Mouse (Mus musculus): ENCODE measurements around the gene Xpot. TPM values are rescaled to one million over a fixed set of nuclear protein-coding genes. Genes with fewer than 3 reads are reported as not detected.

The Xpot gene
- total RNA-seq, 2 experiments from 2014 or later: 75.3 to 75.5 TPM

DNA sequence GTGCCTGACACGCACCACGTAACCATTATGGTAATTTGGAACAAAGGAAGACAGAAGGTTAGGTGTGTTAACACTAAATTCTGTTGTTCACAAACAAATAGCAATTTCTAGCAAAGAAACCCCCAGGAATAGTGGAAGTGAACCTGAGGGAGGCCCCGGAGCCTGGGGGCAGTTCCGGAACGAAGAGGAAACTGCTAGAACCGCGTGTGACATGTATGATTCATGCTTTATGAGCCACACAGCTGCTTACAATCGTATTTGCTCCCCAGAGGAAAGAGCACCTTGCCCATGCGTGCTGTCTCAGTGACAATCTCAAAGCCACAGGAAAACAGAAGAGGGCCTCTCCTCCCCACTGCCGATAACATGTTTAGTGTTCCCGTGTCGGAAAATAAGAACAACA, 43.1 kb downstream of the Xpot start:
- DNase-seq: no peak
- intact Hi-C loops (cut with DNase I): no loop called here

DNA sequence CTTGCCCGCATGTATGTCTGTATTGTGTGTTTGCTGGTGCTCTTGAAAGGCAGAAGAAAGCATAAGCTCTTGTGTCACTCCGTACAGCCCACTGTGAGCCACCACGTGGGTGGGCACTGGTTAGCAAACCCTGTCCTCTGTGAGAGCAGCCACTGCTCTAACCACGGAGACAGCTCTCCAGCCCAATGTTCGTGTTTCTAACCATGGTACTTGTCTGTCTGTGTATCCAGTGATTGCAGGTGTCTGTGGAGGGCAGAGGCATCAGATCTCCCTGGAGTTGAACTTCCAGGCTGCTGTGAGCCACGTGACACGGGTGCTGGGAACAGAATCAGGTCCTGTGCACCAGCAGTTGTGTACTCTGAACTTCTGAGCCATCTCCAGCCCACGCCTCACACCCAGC, 43.8 kb downstream of the Xpot start:
- intact Hi-C loops (cut with DNase I): no loop called here
- no peak for DNase-seq

DNA sequence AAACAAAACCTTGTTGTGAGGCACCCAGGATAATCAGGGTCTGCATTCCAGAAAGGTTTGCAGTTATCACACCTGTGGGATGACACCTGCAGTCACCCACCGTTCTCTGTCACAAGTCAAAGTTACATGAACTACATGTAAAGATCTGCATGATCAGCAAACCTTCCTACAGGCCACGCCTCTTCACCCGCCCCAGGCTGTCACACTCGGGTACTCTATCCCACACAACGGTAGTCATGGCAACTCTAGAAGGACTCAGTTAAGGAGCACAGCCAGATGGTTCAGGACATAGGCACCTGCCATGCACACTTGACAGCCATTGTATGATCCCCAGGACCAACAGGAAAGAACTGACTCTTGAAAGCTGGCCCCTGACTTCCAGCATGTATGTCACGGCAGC, 44.7 kb downstream of the Xpot start:
- intact Hi-C loops (cut with DNase I): no loop called here
- DNase-seq: no peak

DNA sequence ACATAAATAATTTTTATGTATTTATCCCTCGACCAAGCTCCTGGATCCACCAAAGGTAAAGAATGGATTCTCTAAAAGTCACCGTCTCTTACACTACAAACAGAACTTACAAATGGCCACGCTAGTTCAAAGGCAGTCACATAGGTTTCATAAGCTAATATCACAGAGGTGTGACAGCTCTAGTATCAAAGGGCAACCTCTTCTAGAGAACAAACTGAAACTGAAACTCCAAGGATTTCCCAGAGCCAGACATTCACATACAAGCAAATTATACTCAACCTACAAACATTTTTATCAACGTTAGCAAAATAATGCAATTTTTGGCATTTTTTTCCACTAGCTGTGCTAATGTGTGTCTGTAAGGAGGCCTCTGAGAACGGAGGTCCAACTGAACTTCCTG, 45.8 kb downstream of the Xpot start:
- intact Hi-C loops (cut with DNase I): no loop called here
- no peak for DNase-seq

DNA sequence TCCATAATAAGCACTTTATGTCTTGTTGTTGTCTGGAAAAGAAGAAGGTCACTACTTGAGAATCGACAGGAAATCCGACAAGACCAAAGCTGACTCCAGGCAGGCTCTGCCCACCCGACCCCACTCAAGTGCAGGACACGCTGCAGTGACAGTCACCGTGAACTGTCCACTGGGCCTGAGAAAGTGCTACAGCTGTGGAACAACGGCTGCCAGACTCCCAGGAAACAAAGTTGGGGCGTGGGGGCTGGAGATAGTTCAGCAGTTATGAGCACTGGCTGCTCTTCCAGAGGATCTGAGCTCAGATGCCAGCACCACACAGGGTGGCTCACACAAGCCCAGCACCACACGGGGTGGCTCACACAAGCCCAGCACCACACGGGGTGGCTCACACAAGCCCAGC, 49.8 kb downstream of the Xpot start:
- DNase-seq: no peak
- intact Hi-C loops (cut with DNase I): no loop called here

DNA sequence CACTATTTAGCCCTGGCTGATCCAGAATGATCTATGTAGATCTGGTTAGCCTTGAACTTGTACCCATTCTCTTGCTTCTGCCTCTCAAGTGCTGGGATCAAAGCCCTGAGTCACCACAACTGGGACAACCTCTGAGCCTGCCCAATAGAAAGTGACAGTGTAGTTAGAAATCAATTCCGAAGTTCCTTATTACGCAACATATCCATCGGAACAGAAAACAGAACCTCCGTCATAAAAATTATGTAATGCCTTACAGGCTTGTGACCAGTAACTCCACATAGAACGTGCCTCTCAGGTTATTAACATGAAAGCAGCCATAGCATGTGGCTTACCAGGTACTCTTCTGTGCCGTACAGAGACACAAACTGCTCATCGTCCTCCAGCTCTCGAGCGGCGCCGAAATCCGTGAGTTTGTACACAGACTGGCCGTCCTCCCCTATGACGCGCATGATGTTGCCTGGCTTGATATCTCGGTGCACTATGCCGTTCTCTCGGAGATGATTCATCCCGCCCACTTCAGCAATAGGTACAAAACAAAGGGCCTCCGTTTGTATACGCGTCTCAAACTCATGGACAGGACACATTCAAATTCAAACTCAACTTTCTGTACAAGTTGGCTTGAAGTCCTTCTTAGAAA, 54.5 kb downstream of the Xpot start:
- intact Hi-C loops (cut with DNase I): no loop called here

DNA sequence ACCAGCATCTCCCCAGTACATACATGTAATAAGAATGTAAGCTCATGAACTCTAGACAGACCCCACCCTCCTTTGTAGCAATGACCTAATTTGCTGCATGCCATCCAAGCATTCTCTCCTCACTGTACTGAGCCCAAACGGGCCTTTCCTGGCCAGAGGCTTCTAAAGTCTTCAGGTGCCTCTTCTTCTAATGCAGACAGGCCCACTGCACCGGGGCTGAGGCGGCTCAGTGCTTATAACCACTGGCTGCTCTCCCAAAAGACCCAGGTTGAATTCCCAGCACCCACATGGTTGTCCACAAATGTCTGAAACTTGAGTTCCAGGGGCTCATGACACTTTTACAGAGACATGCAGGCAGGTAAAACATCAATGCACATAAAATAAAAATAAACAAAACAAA, 55.1 kb downstream of the Xpot start:
- DNase-seq: no peak
- intact Hi-C loops (cut with DNase I): no loop called here

More for the DNA sequence above, 54.5 kb downstream of the Xpot start:
- DNase-seq: no peak

DNA sequence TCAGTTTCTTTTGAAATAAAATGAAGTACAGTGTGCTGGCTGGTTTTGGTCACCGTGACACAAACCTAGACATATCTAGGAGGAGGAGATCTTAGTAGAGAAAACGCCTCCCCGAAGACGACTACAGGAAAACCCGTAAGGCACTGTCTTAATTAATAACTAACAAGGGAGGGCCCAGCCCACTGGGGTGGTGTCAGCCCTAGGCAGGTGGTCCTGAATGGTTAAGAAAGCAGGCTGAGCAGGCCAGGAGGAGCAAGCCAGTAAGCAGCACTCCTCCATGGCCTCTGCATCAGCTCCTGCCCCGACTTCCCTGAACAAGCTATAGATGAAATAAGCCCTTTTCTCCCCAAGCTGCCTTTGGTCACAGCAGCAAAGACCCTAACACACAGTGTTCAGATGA, 56.3 kb downstream of the Xpot start:
- no peak for DNase-seq
- intact Hi-C loops (cut with DNase I): no loop called here

DNA sequence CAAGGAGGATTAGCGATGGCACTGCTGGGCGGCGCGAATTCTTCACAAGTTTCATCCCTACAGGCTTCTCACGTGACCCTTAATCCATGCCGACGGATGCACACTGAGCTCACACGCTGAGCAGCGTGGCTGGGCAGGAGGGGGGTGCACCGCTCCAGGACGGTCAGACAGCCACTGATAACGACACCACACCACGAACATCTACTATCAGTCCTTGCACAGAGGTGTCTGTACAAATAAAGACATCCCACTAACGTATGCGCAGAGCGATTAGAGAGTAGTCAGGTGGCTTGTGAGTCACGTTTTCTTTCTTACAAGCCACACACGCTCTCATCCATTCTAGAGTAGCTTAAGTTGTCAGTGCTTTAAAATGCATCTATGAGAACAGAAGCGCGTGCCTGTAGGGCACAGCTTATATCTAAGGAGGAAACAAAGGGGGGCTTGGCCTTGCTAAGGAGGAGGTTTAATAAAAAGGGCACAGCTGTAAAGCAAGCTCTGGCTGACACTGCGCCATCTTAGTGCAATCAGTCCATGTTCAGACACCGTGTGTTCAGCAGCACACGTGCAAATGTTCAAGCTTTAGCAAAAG, 57.0 kb downstream of the Xpot start:
- intact Hi-C loops (cut with DNase I): no loop called here
- no peak for DNase-seq

DNA sequence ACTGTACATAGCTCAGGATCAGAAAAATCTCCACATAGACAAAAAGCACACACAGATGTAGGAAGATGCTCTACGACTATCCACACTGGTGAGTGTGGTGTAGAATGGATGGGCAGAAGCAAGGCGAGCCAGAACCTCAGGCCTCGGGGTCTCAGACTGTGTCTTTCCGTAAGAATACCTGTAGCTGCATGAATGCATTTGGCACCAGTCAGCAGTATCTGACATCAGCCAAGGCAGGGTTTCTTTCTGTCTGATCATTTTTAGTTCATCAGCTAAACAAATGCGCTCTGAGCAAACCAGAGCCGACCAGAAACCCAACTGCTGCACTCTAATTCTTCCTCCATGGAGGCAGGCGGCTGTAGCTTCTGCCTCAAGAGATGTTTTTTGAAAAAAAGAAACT, 57.6 kb downstream of the Xpot start:
- DNase-seq: no peak
- intact Hi-C loops (cut with DNase I): no loop called here

DNA sequence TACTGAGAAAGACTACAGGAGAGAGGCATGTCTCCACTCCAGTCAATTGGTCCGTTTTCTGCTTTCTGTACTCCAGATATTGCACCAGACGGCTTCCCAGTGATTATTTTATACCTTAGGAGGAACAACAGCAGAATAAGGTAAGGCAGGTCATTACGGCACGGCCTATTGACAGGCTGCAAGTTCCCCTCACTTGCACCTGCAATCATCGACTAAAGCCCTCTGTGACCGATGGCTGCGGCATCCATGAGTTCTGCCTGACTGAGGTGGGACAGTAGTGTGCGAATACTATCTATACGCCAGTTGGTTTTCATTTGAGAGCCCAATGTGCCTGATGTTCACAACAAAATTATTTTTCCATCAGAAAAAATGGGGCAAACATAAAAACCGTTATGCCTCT, 58.1 kb downstream of the Xpot start:
- intact Hi-C loops (cut with DNase I): no loop called here
- DNase-seq: no peak

DNA sequence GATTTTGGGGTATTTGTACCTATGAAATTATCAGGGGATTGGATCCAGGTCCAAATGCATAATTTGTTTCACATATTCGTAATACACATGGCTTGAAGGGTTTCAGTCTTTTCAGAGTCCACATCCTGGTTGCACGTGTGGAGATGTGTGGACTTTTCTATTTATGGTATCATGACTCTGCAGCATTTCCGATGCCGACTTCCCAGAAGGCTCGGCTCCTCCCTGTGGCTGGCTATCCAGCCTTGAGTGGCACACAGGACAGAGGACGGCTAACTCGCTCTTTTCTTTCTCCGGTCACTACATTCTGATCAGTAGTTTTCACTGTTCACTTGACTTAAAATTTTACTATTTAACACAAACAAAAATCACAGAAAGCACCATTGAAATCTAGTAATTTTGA, 61.7 kb downstream of the Xpot start:
- intact Hi-C loops (cut with DNase I): no loop called here
- DNase-seq: no peak

DNA sequence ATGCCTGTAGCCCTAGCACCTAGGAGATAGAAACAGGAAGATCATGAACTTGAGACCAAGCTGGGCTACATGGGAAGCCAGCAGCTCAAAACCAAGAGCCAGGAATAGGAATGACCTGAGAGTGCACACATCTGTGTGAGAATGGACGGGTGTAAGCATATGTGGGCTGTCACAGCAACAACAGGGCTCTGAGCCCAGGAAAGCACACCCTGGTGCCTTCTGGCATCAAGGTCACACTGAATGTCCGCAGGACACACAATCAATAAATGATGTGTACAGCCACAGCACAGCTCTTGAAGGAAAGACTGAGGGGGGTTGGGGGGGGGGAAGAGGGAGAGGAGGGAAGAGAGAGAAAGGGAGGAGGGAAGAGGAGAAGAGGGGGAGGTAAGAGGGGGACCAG, 67.9 kb downstream of the Xpot start:
- DNase-seq: no peak
- intact Hi-C loops (cut with DNase I): loop anchor here (10.0 kb wide), 1 partner anchor 57 kb away; no protein-coding TSS in a partner anchor

DNA sequence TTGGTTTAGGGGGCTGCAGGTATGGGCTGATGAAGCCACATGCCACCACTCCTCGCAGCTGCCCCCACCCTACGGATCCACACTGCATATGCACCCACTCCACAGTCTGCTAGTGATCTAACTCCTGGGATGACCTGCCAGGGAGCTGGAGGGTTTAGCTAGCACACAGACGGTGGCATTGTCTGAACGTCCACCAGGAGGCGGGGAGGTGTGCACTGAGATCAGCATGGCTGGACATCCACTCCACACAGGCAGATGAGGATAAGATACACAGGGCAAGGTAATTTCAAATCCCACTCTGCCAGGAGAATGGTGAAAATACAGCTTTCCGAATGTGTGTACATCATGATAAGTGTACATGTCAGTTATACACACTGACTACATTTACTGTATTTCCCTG, 69.9 kb downstream of the Xpot start:
- intact Hi-C loops (cut with DNase I): loop anchor here (10.0 kb wide), 1 partner anchor 59 kb away; no protein-coding TSS in a partner anchor
- no peak for DNase-seq

DNA sequence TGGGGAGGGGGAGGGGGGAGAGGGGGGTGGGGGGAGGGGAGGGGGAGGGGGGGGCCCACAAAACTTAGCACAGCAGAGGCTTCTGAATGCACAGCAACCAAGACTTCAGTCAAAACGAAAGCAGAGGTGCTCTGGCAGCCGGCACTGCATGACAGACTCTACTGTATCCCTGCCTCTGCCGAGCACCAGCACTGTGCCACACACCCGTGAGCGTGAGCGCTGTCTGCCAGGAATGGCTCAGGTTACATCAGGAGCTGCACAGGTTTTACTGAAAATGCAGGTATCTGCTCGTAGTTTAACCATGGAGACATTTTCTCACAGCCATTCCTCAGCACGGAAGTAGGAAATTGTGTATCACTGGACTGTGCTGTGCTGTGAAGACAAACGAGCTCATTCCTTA, 75.8 kb downstream of the Xpot start:
- DNase-seq: no peak
- intact Hi-C loops (cut with DNase I): loop anchor here (10.0 kb wide), 1 partner anchor 64 kb away; no protein-coding TSS in a partner anchor

DNA sequence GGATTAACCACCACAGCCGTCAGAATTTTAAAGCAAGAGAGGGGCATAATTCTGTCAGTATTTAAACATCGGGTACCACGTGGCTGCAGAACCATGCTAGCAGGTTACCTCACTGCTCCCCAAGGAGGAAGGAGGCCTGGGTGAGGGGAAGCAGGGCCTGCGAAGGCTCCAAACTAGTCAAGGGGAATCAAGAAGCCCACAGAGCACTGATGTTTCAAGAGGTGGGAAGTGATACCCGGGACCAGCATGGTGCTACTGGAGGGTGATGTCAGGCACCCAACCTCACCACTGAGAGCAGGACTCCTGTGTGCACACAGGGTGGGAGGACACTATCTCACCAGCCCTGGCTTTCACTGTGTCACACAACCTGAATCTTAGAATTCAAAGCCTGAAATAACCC, 76.5 kb downstream of the Xpot start:
- DNase-seq: no peak
- intact Hi-C loops (cut with DNase I): loop anchor here (10.0 kb wide), 1 partner anchor 65 kb away; no protein-coding TSS in a partner anchor

DNA sequence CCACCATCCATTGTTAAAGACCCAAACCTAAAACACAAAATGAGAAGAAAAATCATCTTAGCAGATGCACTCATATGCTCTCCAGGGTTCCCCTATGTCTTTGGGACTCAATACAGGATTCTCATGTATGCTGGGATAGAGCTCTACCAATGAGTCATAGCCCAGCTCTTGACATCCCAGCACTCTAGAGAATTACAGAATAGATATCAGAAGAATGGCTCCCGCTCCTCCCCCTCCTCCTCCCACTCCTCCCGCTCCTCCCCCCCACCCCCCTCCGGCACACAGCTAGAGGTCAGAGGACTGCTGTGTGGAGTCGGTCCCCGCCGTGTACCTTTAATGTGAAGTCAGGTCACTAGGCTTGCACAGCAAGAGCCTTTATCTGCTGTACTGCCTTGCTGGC, 79.0 kb downstream of the Xpot start:
- intact Hi-C loops (cut with DNase I): no loop called here
- no peak for DNase-seq

DNA sequence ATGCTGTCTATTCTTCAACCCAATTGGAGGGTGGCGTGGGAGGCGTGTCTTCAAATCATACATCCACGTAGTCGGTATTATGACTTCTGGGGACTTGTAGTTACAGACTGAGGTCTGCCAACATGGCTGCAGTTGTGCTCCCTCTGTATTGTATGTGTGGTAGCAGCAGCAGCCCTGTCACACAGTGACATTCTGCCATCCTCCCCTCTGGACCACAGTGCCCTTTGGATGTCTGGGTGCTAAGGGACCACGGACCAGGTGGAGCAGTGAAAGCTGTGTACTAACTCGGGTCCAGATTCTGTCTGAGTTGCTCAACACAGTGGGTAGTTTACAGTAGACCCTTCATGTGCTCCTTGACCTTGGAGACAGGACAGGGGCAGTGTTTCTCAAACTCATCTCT, 82.6 kb downstream of the Xpot start:
- intact Hi-C loops (cut with DNase I): no loop called here
- no peak for DNase-seq

DNA sequence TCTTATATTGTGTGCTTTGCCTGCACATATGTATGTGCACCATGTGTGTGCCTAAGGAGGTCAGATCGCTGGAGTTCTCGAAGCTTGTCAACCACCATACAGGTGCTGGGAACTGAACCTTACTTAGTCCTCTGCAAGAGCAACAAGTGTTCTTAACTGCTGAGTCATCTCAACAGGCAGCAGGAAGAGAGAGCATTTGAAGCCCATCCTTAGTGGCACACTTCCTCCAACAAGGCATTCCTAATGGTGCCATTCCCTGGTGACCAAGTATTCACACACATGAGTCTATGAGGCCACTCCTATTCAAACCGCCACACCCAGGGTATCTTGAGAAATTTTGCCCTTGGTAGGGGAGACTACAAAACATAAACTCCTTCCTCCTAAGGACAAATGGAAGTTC, 84.0 kb downstream of the Xpot start:
- no peak for DNase-seq
- intact Hi-C loops (cut with DNase I): no loop called here
